Mouse (Mus musculus) adrenal gland, postnatal 4 days (tissue): Measurements from ENCODE around the gene Vmn2r60. TPM values are rescaled to one million over a fixed set of nuclear protein-coding genes. Genes with fewer than 3 reads are reported as not detected.
"Not testable (repeated sequence)": the region's sequence is repeated elsewhere in the genome, so short reads cannot be mapped to it uniquely, and the experiment has no call there.

ENCODE experiments used
- DNase-seq, 2 experiments: peaks; one replicate each; pipeline ENCODE4 v3.0.0; 2021 to 2022; ENCODE audit warnings: low spot score in 2 of 2, mixed read lengths in 2 of 2
- long read RNA-seq, 2 experiments: library from polyadenylated mRNA; stranded (forward); transcript quantifications; one replicate each; pipeline ENCODE4 v2.0.0; 2021
- total RNA-seq, 2 experiments: library from RNA; stranded (reverse); gene quantifications; 2 replicates each; pipeline ENCODE4 v1.2.3; 2021

The Vmn2r60 gene
- under 1 TPM in 1 of 2 experiments, not detected in 1; 0.03 TPM for total RNA-seq
- long read RNA-seq, experiment 1 = 0 reads
- long read RNA-seq, experiment 2 = 0 reads

DNA sequence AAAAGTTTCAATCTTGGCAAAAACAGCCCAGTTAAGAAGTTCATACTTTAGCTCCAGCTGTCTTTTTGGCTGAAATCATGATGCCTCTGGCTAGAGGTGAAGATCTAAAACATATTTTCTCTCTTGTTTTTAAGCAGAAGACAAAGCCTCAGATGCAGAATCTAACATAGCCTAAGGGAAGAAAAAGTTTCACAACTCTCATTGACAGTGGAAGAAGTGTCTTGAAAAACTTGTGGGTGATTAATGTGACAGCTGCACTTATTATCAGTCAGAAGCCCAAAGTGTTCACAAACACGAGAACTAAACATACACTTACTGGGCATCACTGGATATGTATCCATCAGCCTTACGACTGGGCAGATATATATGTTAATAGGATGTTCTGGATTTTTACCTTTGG, at the start of gene Vmn2r60:
Gene Vmn2r60, plus strand, starts transcription at position 301 of the 400 bp plus-strand sequence.
- no peak for DNase-seq

DNA sequence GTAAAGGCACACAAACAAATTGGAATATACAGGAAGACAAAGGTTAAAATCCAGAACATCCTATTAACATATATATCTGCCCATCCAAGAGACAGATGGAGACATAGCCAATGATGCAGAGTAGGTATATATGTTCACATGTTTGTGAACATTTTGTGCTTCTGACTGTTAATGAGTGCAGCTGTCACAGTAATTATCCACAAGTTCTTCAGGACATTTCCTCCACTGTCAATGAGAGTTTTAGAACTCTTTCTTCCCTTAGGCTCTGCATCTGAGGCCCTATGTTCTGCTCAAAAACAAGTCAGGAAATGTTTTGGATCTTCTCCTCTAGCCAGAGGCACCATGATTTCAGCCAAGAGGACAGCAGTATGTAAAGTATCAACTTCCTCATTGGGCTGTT, 48.6 kb upstream of the Vmn2r60 start, which contains the start of gene Vmn2r59:
Gene Vmn2r59, minus strand, starts transcription at position 101 of the 400 bp plus-strand sequence.
- no peak for DNase-seq

DNA sequence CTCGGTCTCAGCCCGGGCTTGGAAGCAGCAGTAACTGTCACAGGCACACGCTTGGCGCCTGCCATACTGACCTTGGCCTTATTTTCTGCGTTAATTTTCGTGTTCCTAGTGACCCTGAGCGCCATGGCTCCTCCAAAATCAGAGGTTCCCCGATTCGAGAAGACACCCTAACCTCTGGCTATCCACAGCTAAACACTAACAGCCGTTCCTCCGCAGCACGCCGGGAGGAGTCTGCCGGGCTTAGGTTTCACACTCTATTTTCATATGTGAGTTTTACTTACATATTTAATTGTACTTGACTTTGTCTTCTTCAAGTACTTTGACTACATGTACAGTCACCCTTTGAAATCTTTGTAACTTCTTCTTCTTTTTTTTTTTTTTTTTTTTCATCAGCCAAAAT, 509 bp upstream of the Vmn2r60 start:
- not testable (repeated sequence) for DNase-seq

Other genes starting within 250 kb of the Vmn2r60 start
- gene Vmn2r58, start 235.1 kb upstream of the Vmn2r60 start, total RNA-seq = not detected
- not detected for gene Vmn2r59, start 48.7 kb upstream of the Vmn2r60 start, total RNA-seq
- not detected for gene Vmn2r61, start 152.3 kb downstream of the Vmn2r60 start, total RNA-seq